Mouse (Mus musculus) urinary bladder, postnatal 25 days (tissue): ENCODE measurements around the gene Naxe.
A peak's percentile ranks its signal among the peaks of the same experiment; 100 is the strongest.

Experiments
- DNase-seq: peaks from one replicate; pipeline ENCODE4 v3.0.0; 2022; ENCODE audit warnings: low spot score

Gene Naxe

DNA sequence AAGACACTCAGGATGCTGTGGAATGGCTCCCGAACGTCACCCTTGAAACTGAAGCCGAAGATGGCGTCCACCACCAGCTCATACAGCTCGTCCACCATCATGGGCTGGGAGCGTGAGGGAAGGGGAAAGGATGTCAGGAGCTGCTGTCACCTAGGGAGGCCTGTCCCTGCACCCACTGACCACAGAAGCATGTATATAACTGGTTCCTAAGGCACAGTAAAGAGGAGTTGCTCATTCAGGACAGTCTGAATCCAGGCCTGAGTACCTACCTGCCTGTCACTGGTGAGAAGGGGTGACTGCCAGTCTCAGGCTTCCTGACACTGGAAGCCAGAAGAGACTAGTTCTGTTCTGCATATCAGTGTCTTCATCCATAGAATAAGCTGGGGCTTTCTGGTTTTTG lies 1.3 kb downstream of the Naxe start:
- DNase-seq: no peak

DNA sequence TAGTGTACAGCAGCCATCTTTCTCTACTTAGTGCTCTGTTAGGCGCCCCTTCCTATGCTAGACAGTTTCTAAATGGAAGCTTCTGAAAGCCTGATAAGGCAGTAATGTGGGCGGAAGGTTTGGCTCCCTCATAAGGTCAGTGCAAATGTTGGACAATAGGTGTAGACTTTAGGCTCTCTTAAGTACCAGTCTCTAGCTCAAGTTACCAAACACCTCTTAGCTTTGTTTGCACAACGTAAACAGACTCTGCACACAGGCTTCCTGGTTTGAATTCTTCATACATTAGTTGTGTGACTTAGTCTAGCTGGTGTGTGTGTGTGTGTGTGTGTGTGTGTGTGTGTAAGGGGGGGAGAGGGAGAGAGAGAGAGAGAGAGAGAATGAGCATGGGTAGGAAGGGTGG lies 8.8 kb downstream of the Naxe start:
- no peak for DNase-seq

DNA sequence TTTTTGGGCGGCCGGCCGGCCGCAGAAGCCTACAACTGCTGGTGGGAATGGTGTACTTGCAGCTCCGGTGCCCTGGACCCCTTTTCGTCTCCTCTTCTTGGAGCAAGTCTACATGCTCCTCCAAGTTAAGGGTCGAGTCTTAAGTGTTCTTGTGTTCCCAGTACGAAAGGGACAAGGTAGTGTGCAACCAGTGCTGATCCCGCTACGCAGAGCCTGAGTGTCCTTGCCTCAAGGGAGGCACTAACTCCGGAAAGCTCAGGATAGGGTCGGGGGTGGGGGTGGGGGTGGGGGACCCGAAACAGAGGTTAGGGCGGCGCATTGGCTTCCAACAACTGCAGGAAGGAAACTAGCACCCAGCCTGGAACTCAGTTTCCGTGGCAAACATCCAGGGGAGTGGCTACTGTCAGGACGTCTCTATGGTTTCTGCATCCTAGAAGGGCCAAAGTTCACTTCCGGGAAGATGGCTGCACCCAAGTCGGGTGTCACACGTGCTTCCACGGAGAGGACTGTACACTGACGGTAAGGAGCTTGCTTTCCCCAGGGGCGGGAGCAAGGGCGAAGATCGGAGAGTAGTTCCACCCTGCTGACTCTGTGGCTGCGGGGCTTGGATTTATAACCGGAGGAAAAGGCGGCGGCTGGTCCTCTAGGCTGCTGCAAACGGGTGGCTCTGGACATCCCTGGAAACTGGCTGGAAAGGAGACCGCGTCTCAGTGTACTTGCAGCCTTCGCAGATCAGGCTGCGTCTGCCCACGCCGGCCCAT lies 15.5 kb downstream of the Naxe start, which contains the start of gene Gpatch4:
Gene Gpatch4 (plus strand): TSS at position 448 of the 761 bp plus-strand sequence.
- peak; percentile 74 for DNase-seq

- no peak for DNase-seq
These were observed 22.6 kb downstream of the Naxe start for GRCm38 (mm10) chr3:88035561-88036293.

DNA sequence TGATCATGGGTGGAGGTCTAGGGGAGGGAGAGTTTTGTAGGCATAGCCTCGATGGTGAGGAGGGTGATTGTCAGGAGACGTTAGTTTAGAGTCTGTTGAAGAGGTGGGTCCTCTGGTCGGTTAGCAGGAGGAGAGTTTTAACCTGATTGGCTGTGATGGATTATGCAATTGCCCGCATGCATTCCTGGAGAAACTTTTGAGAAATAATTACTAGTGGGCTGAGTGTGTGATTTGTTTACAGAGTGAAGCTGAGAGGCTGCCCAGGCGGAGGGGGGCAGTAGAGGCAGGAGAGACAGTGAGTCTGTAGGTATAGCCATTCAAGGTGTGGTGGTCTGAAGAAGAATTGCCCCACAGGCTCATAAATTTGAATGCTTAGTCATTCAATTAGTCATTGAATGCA lies 24.8 kb downstream of the Naxe start:
- DNase-seq: no peak

DNA sequence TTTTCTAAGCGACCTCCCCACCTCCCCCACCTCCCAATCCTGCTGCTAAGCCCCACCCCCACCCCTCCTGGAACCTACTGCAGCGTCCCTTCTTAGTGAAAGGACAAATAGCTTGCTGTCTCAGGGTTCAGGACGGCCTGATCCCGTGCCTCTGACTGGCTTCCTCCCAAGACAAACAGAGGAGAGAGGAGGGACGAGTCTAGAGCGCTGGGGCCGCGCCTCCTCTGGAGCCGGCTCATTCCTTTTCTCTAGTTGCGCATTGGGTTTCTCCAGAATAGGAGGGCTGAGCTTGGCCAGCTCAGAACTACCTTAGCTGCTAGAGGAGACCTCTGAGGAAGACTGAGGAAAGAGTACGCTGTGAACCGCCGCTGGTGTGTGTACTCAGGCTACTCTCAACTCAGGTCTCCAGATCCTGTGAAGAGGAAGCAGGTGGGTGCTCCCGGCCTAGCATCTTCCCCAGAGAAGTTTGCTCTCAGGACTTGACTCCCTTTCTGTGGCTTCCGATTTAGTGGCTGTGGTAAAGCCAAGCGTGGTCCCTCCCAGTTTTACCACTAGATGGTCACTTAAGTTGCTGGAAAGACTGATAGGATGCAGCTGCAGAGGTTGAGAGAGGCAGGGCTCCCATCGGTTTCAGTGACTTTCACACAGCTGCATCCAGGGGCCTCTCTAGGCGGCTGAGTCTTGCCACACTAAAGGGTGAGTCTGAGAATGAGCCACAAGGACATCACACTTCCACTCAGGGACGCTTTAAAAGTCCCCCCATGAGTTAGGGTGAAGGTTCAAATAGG lies 27.5 kb downstream of the Naxe start:
- DNase-seq: peak; percentile 17

DNA sequence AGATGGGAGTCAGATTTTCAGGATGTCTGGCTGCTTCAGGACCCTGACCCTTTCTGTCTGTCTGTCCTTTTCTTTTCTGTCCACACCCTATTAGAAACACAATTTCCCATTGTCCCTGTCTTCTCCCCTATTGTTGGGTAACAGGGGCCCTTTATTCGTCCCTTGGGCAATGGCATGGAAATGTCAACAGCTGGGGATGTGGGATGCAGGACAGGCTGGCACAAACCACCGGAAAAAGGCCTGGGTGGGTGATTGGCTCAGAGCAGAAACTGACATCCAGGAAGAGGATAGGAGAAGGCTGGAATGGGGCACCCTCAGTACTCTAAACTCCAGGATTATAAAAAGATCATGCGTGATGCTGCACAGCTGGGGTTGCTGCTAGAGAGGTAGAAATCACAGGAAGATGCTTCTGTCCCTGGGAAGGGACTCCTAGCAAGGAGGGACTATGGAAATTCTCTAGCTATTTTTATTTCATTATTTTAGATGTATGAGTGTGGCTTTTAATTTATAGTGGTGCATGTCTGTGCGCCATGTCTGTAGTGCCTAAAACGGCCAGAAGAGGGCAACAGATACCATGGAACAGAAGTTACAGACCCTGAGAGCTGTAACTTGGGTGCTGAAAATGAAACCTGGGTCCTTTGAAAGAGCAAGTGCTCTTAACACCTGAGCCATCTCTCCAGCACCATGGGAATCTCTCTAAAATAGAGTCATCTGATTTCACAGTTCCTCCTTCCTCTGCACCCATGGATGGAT lies 30.7 kb downstream of the Naxe start, which contains the start of gene Hapln2:
Gene Hapln2 (minus strand): TSS at position 150 of the 753 bp plus-strand sequence.
- no peak for DNase-seq

DNA sequence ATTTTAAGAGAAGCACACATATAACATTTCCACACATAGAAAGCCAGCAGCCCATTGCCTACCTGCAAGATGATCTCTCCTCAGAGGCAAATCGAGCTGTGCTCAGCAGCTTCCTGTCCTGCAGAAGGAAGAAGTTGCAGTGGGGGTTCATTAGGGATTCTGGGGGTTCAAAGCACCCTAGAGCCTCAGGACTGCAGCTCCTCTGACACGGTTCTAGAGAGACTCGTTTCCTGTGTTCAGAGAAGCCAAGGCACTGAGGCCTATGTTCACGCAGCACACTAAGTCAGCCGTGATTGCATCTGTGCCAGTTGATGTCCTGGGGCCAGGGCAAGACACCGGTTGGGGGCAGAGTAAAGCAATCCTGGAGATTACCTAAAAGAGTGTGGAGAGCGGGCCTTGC lies 31.5 kb downstream of the Naxe start:
- no peak for DNase-seq

- DNase-seq: peak; percentile 8
These were observed 34.9 kb downstream of the Naxe start for GRCm38 (mm10) chr3:88023192-88024074.

DNA sequence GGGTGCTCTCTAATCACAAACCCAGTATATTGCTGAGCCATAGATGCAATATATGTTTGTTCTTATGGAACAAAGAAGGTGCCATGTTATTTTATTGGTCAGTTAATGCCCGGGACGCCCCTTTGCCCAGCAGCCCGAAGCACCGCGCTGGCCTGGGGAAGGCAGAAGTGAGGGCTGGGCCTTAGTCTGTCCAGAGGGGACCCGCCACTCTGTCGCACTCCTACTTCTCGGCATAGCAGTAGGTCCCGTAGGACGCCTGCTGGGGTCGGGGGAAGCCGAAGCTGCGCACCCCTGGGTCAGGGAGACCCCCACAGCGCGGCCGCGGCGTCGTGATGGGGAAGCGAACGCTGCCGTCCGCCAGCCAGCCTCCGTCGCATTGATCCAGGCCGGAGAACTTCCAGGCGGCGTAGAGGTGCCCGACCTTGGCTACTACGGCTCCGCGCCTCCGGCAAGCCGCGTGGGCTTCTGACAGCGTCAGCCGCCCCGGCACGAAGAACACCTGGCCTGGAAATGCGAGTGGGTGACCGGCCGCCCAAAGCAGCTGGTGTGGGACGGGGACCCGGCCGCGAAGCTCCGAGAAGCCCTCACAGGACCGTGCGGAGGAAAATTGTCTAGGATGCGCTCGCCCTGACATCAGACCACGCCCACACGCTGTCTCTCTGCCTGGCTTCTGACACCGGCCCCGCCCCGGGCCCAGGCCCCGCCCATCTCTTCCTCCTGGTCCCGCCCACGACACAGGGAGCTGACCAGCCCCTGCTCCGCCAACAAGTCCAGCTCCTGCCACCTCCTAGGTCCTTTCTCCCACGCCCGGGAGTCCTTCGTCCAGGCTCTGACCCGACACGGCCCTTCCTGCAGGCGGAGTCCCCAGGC lies 35.7 kb downstream of the Naxe start:
- DNase-seq: peak; percentile 83

- DNase-seq: no peak
These were observed 47.5 kb downstream of the Naxe start for GRCm38 (mm10) chr3:88010634-88011265.
